Comparison of ENCODE assay signal across 8 mouse cellular contexts in genomic region chr4:117914591-117915442, GRCm38 (mm10). TPM values are rescaled to one million over a fixed set of nuclear protein-coding genes. Genes with fewer than 3 reads are reported as not detected.
DNase-seq lines count a peak whose midpoint lies in the region; ATAC-seq and TF ChIP-seq lines count a peak whose summit lies in the region.

Gene Ipo13, minus strand, starts transcription at chr4:117914999.

- under 1% methylated on average over 61 of the region's 61 CpGs for WGBS in bone marrow, adult 2 months
- WGBS in embryonic facial prominence, embryonic 15.5 days = under 1% methylated on average over 60 of the region's 61 CpGs
- under 1% methylated on average over 61 of the region's 61 CpGs for WGBS in kidney, embryonic 14.5 days
- WGBS in limb, embryonic 15.5 days = under 1% methylated on average over 61 of the region's 61 CpGs

- peak; percentile 95 for DNase-seq in 416B (ENCODE audit: low read depth)
- peak; percentile 96 for DNase-seq in heart, adult 9 months (ENCODE audit: low spot score in 2 of 2)
- DNase-seq in monocyte, adult 2 months (ENCODE audit: low read depth in 1 of 2, low spot score in 2 of 2) = peak; percentile 81 to 92
- DNase-seq in spleen, postnatal 36 days (ENCODE audit: low spot score in 2 of 2) = peak; percentile 90 to 91

- H3K36me3 ChIP-seq in embryonic facial prominence, embryonic 15.5 days = peaks cover 13% of the 10 kb centered on the region
- peaks cover 17% of the 10 kb centered on the region; the same call in 1 of the 2 replicates for H3K36me3 ChIP-seq in kidney, embryonic 14.5 days (ENCODE audit: control insufficient read depth, insufficient read depth, low read length)
- peaks cover 18% of the 10 kb centered on the region for H3K36me3 ChIP-seq in limb, embryonic 15.5 days

- no peaks in the 10 kb centered on the region for H3K27me3 ChIP-seq in embryonic facial prominence, embryonic 15.5 days
- no peaks in the 10 kb centered on the region for H3K27me3 ChIP-seq in kidney, embryonic 14.5 days (ENCODE audit: control insufficient read depth, insufficient read depth, low read length)
- no peaks in the 10 kb centered on the region for H3K27me3 ChIP-seq in limb, embryonic 15.5 days

- TF ChIP-seq POLR2A in bone marrow, adult 2 months (IDR thresholded peaks at IDR 0.05; ENCODE audit: borderline replicate concordance, control insufficient read depth, low read depth, low read length) = peak; percentile 74; the same call in 1 of the 2 replicates

- H3K4me3 ChIP-seq in bone marrow, adult 2 months (replicated peaks; ENCODE audit: control insufficient read depth, low read depth, low read length) = peak within 1 kb of the TSS; percentile 95
- H3K4me3 ChIP-seq in embryonic facial prominence, embryonic 15.5 days (replicated peaks) = peak within 1 kb of the TSS; percentile 81
- peak within 1 kb of the TSS; percentile 76 for H3K4me3 ChIP-seq in kidney, embryonic 14.5 days (ENCODE audit: low read length)
- peak within 1 kb of the TSS; percentile 64 for H3K4me3 ChIP-seq in limb, embryonic 15.5 days

- ATAC-seq in embryonic facial prominence, embryonic 15.5 days (ENCODE audit: insufficient number of reproducible peaks, low FRiP score, low TSS enrichment, low read depth) = peak; percentile 93
- peak; percentile 96 for ATAC-seq in kidney, embryonic 14.5 days (ENCODE audit: low FRiP score, low TSS enrichment)
- ATAC-seq in limb, embryonic 15.5 days (ENCODE audit: insufficient number of reproducible peaks, low FRiP score, low TSS enrichment, low read depth) = peak; percentile 93

- H3K4me1 ChIP-seq in bone marrow, adult 2 months (ENCODE audit: control insufficient read depth, insufficient read depth, low read length) = no peaks in the 10 kb centered on the region; the same call in 1 of the 2 replicates
- peaks cover 28% of the 10 kb centered on the region for H3K4me1 ChIP-seq in embryonic facial prominence, embryonic 15.5 days
- H3K4me1 ChIP-seq in kidney, embryonic 14.5 days (ENCODE audit: control insufficient read depth, insufficient read depth, low read length) = peaks cover 26% of the 10 kb centered on the region
- peaks cover 33% of the 10 kb centered on the region for H3K4me1 ChIP-seq in limb, embryonic 15.5 days

- H3K9me3 ChIP-seq in embryonic facial prominence, embryonic 15.5 days (replicated peaks) = no peaks in the 10 kb centered on the region
- H3K9me3 ChIP-seq in kidney, embryonic 14.5 days (ENCODE audit: control insufficient read depth, low read length) = no peaks in the 10 kb centered on the region
- no peaks in the 10 kb centered on the region for H3K9me3 ChIP-seq in limb, embryonic 15.5 days

- TF ChIP-seq CTCF in bone marrow, adult 2 months (IDR thresholded peaks at IDR 0.05; ENCODE audit: control insufficient read depth, insufficient read depth, low read length) = no peak

- H3K9ac ChIP-seq in embryonic facial prominence, embryonic 15.5 days = peak within 1 kb of the TSS; percentile 71
- H3K9ac ChIP-seq in kidney, embryonic 14.5 days (ENCODE audit: low read depth, low read length) = peak within 1 kb of the TSS; percentile 74
- peak within 1 kb of the TSS; percentile 79 for H3K9ac ChIP-seq in limb, embryonic 15.5 days

- peak within 1 kb of the TSS; percentile 99 for H3K4me2 ChIP-seq in embryonic facial prominence, embryonic 15.5 days (replicated peaks)
- peak within 1 kb of the TSS; percentile 99 for H3K4me2 ChIP-seq in kidney, embryonic 14.5 days (replicated peaks; ENCODE audit: low read depth, low read length)
- peak within 1 kb of the TSS; percentile 99 for H3K4me2 ChIP-seq in limb, embryonic 15.5 days

- H3K27ac ChIP-seq in bone marrow, adult 2 months (ENCODE audit: control insufficient read depth, insufficient read depth, low read depth, low read length, poor library complexity) = peak within 1 kb of the TSS; percentile 91
- peak within 1 kb of the TSS; percentile 86 for H3K27ac ChIP-seq in embryonic facial prominence, embryonic 15.5 days (replicated peaks)
- H3K27ac ChIP-seq in kidney, embryonic 14.5 days (ENCODE audit: low read depth, low read length) = peak within 1 kb of the TSS; percentile 38; the same call in 1 of the 2 replicates
- H3K27ac ChIP-seq in limb, embryonic 15.5 days = peak within 1 kb of the TSS; percentile 82

RNA-seq across cellular contexts. Expression of gene Ipo13, which starts in this region (rescaled TPM):
- polyA plus RNA-seq in bone marrow, adult 2 months (2011; ENCODE audit: insufficient read depth, insufficient read length, low replicate concordance, missing spikeins) = 58.8 and 93.1 TPM in 2 replicates
- polyA plus RNA-seq in embryonic facial prominence, embryonic 15.5 days (2015; fragmentation: Nextera tagmentation; extraction: Ambion mirVana) = 46.1 and 49.6 TPM in 2 replicates
- polyA plus RNA-seq in kidney, embryonic 14.5 days (2014; fragmentation: Nextera tagmentation; extraction: Ambion mirVana) = 29.0 and 40.1 TPM in 2 replicates
- 39.0 and 41.1 TPM in 2 replicates for polyA plus RNA-seq in limb, embryonic 15.5 days (2015; fragmentation: Nextera tagmentation; extraction: Ambion mirVana)

Comparison
In these comparisons a context has a peak if more than half of its experiments do, and no peak if none do; other contexts are left out.
1. Peak in every context shown above with its lines: DNase-seq, ATAC-seq, H3K4me3 ChIP-seq and H3K27ac ChIP-seq.
2. H3K27ac ChIP-seq: peak in every context shown above with its lines; median percentile 91 in bone marrow, adult 2 months; 86 in embryonic facial prominence, embryonic 15.5 days; 82 in limb, embryonic 15.5 days; 38 in kidney, embryonic 14.5 days.